Mouse (Mus musculus) embryonic facial prominence, embryonic 15.5 days (tissue): ENCODE measurements around the gene Nars2. TPM values are rescaled to one million over a fixed set of nuclear protein-coding genes. Genes with fewer than 3 reads are reported as not detected.

Experiments used
- ATAC-seq: fragments of 200-750 bp; cut with Nextera tagmentation; 2 replicates; pipeline ENCODE4 v1.8.0; 2017; ENCODE audit warnings: low read depth, moderate TSS enrichment; ENCODE audit not compliant: insufficient number of reproducible peaks, low FRiP score, low TSS enrichment
- H3K27ac ChIP-seq: fragments of 300-500 bp; sonication (generic); replicated peaks from 2 replicates; pipeline ENCODE4 v1.5.1; 2015; ENCODE audit warnings: mild to moderate bottlenecking, inconsistent platforms
- H3K27me3 ChIP-seq: fragments of 300-500 bp; sonication (generic); 2 replicates; pipeline ENCODE4 v1.6.1; 2015; ENCODE audit warnings: inconsistent platforms
- H3K36me3 ChIP-seq: fragments of 300-500 bp; sonication (generic); 2 replicates; pipeline ENCODE4 v1.6.1; 2015; ENCODE audit warnings: mild to moderate bottlenecking, inconsistent platforms
- H3K4me1 ChIP-seq: fragments of 300-500 bp; sonication (generic); 2 replicates; pipeline ENCODE4 v1.6.1; 2015; ENCODE audit warnings: inconsistent platforms
- H3K4me2 ChIP-seq: fragments of 300-500 bp; sonication (generic); replicated peaks from 2 replicates; pipeline ENCODE4 v1.6.1; 2015; ENCODE audit warnings: mild to moderate bottlenecking, inconsistent platforms
- H3K4me3 ChIP-seq: fragments of 300-500 bp; sonication (generic); replicated peaks from 2 replicates; pipeline ENCODE4 v1.5.1; 2015; ENCODE audit warnings: mild to moderate bottlenecking, inconsistent platforms
- H3K9ac ChIP-seq: fragments of 300-500 bp; sonication (generic); 2 replicates; pipeline ENCODE4 v1.6.1; 2015; ENCODE audit warnings: inconsistent platforms
- H3K9me3 ChIP-seq: fragments of 300-500 bp; sonication (generic); replicated peaks from 2 replicates; pipeline ENCODE4 v1.6.1; 2016; ENCODE audit warnings: inconsistent platforms
- WGBS: fragments of 180-500 bp; shearing (Covaris S2); methylation state at CpG from one replicate; pipeline ENCODE4 v1.1.7; 2015; 5-methylcytosine and 5-hydroxymethylcytosine counted together
- polyA plus RNA-seq: library from polyadenylated mRNA; unstranded; fragments of >200 nt; fragmentation: Nextera tagmentation; extraction: Ambion mirVana; gene quantifications from 2 replicates; pipeline ENCODE4 v1.2.1, GENCODE M21; 2015

Gene Nars2
- polyA plus RNA-seq, 1 experiment from 2014 or later: 20.5 TPM

DNA sequence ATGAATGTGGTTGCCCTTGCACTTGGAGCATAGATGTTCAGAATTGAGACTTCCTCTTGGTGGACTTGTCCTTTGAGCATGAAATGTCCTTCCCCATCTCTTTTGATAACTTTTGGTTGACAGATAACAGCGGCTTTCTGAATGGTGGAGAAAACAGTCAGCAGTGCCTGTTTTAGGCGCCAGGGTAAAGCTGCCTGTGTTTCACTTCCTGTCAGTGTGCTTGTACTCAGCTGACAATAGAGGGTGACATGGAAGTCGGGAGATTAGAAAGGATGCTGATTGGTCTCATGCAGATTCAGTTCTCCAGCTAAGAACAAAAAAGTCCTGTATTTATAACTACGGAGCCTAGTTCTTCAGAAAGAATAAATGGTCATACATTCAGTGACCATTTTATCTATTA lies 66.7 kb downstream of the Nars2 start:
- ATAC-seq: no peak
- no peak overlapping the region for H3K27ac ChIP-seq
- H3K4me1 ChIP-seq: no peaks in the 10 kb centered on the region
- H3K9ac ChIP-seq: no peak overlapping the region
- no peak overlapping the region for H3K4me2 ChIP-seq
- no peaks in the 10 kb centered on the region for H3K27me3 ChIP-seq
- H3K4me3 ChIP-seq: no peak overlapping the region
- 0 out of 2 replicates have a peak, but pooled peaks cover 5% of the 10 kb centered on the region for H3K9me3 ChIP-seq
- H3K36me3 ChIP-seq: no peaks in the 10 kb centered on the region
- WGBS: 72% methylated on average over 4 of the region's 4 CpGs

DNA sequence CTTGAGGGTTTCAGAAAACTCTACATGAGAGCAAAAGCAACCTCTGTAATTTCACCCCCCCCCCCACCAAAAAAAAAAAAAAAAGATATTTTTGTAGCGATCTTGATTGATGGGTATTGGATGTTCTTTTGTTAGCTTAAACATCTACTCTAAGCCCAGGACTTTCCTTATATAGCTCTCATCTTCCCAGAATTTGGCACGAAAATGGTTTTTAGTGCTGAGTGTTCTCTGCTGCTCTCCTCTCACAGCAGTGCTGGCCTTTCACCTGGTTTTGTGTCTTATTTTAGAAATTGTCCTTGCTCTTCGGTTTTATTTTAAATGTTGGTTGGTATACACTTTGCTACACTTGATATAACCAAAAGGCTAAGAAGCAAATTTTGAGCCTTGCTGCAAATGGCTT lies 67.1 kb downstream of the Nars2 start:
- H3K4me2 ChIP-seq: no peak overlapping the region
- no peaks in the 10 kb centered on the region for H3K36me3 ChIP-seq
- H3K27ac ChIP-seq: no peak overlapping the region
- no peak overlapping the region for H3K9ac ChIP-seq
- no peaks in the 10 kb centered on the region for H3K4me1 ChIP-seq
- H3K27me3 ChIP-seq: no peaks in the 10 kb centered on the region
- 0 out of 2 replicates have a peak, but pooled peaks cover 5% of the 10 kb centered on the region for H3K9me3 ChIP-seq
- no peak for ATAC-seq
- H3K4me3 ChIP-seq: no peak overlapping the region
- WGBS: 84% methylated on average over 3 of the region's 3 CpGs

DNA sequence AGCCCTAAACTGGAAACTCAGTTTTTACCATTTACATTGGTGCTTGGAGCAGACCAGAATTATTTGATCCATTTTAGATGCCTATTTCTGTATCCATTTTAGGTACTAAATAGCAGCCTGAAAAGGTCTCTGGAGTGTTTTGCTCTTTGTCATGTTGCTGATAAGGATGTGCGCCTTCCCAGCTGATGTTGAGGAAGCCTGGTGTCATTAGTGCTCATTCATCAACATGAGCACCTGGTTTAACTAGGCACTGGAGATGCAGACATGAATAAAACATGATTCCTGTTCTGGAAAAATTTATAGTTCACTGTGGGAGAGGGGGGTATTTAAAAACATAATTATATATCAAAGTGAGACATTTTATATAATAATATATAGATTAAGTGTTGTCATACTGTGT lies 68.0 kb downstream of the Nars2 start:
- Histone ChIP-seq H3K9me3 (0 out of 2 replicates have a peak, but pooled peaks cover 5% of the 10 kb centered on the region), H3K27ac (no peak overlapping the region), H3K27me3 (no peaks in the 10 kb centered on the region), H3K36me3 (no peaks in the 10 kb centered on the region), H3K4me1 (no peaks in the 10 kb centered on the region), H3K4me3 (no peak overlapping the region), H3K4me2 (no peak overlapping the region), H3K9ac (no peak overlapping the region)
- ATAC-seq: no peak
- WGBS: 86% methylated on average over 1 of the region's 1 CpGs

DNA sequence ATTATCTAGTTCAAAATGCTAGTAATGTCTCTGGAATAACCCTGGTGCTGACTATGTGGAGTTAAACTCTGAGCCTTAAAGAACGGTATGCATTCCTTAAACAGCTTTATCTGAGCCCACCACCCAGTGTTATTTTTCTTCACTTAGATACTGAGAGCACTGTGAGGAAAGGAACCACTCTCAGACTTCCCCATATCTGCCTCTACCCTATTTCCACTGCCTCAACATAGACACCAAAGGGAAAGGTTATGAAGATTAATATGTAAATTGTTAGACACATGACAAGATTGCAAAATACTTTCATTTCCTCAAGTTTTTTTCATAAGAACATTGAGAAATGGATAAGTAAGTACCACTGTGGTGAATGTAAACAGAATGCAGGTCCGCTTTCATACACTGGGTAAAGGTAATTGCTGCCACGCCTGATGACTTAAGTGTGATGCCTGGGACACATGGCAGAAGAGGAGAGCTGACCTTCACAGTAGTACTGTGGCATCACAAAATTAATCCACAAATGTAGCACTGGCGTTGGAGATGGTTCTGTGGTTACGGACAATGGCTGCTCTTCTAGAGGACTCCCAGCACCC lies 75.6 kb downstream of the Nars2 start:
- Histone ChIP-seq H3K9ac (no peak overlapping the region), H3K27me3 (no peaks in the 10 kb centered on the region), H3K4me3 (no peak overlapping the region), H3K9me3 (no peaks in the 10 kb centered on the region), H3K27ac (no peak overlapping the region), H3K4me1 (no peaks in the 10 kb centered on the region), H3K36me3 (no peaks in the 10 kb centered on the region), H3K4me2 (no peak overlapping the region)
- 90% methylated on average over 5 of the region's 5 CpGs for WGBS
- no peak for ATAC-seq

DNA sequence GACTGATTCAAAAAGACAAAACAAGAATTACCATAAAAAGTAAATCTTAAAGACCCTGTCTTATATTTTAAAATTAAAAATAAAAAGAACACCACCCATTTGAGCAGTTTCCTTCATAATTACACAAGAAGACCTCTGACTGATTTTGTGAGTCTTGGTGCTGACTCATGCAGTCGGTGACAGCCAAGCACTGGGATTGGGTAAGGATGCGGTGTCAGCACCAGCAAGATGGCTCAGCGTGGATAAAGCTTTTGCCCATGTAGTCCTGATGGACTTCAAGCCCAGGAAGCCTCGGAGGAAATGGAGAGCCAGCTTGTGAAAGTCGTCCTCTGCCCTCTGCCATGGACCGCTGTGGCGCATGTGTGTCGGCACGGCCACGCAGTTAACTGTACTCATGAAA lies 77.8 kb downstream of the Nars2 start:
- Histone ChIP-seq H3K4me3 (no peak overlapping the region), H3K27ac (no peak overlapping the region), H3K4me1 (no peaks in the 10 kb centered on the region), H3K36me3 (no peaks in the 10 kb centered on the region), H3K9ac (no peak overlapping the region), H3K9me3 (no peaks in the 10 kb centered on the region), H3K4me2 (no peak overlapping the region), H3K27me3 (no peaks in the 10 kb centered on the region)
- WGBS: 92% methylated on average over 10 of the region's 10 CpGs
- ATAC-seq: no peak

DNA sequence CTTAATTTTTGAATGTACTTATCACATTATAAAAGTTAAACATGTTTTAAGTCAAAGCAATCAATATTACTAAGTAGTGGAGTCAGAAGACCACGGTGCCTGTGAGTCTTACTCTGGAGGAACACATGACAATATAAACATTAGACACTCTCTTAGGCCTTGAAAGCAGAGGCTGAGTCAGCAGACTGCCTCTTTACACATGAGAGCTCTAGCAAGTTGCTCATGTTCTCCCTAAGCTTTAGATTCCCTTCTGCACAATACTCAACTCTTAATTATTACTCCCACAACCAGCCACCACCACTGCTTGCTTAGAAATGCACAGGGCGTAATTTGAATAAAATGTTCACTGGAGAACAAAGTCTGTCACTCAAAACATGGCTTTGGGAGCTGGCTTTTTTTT lies 81.1 kb downstream of the Nars2 start:
- Histone ChIP-seq H3K4me3 (no peak overlapping the region), H3K36me3 (no peaks in the 10 kb centered on the region), H3K4me1 (no peaks in the 10 kb centered on the region), H3K4me2 (no peak overlapping the region), H3K27ac (no peak overlapping the region), H3K27me3 (no peaks in the 10 kb centered on the region), H3K9ac (no peak overlapping the region), H3K9me3 (no peaks in the 10 kb centered on the region)
- no peak for ATAC-seq
- 68% methylated on average over 2 of the region's 2 CpGs for WGBS

DNA sequence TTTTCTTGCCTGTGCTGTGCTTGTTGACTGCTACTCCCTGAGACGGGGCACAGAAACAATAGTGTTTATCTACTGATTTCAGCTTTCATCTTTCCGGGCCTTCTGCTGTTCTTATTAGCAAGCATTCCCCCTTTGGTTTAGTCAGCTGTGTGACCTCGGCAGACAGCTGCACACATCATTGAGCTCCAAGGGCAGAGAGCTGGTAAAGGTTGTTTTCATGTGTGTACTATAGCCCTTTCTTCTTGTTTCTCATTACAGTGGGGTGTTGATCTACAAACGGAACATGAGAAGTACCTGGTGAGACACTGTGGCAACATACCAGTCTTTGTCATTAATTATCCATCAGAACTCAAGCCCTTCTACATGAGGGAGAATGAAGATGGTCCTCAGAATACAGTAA lies 88.3 kb downstream of the Nars2 start:
- Histone ChIP-seq H3K27me3 (no peaks in the 10 kb centered on the region), H3K4me2 (no peak overlapping the region), H3K9ac (no peak overlapping the region), H3K27ac (no peak overlapping the region), H3K9me3 (no peaks in the 10 kb centered on the region), H3K4me3 (no peak overlapping the region), H3K36me3 (no peaks in the 10 kb centered on the region), H3K4me1 (no peaks in the 10 kb centered on the region)
- 75% methylated on average over 4 of the region's 4 CpGs for WGBS
- ATAC-seq: no peak

DNA sequence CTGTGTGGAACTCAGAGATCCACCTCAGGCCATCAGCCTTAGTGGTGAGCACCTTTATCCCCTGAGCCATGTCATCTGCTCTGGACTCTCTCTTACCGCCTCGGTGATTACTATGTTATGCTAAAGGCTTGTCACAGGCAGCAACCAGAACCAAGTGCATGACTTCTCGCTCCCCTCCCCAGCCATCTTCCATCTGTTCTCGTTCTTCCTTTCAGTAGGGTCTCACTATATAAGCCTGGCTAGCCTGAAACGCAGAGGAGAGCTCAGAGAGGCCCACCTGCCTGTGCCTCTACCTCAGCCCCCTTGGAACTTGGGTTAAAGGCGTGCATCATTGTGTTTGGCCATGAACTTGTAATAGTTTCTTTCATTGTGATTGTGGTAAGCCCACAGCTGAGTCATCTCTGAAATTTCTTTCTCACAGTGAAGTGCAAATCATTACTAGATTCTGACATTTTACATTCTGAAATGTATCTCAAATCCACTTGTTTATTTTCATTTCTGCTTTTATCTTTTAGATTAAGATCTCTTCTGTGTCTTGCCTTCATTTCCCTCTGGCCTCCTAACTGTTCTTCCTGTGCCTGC lies 90.7 kb downstream of the Nars2 start:
- no peak overlapping the region for H3K27ac ChIP-seq
- H3K9ac ChIP-seq: no peak overlapping the region
- H3K4me3 ChIP-seq: no peak overlapping the region
- WGBS: 85% methylated on average over 6 of the region's 6 CpGs
- H3K4me2 ChIP-seq: no peak overlapping the region
- H3K9me3 ChIP-seq: no peaks in the 10 kb centered on the region
- no peak for ATAC-seq
- no peaks in the 10 kb centered on the region for H3K36me3 ChIP-seq
- no peaks in the 10 kb centered on the region for H3K27me3 ChIP-seq
- H3K4me1 ChIP-seq: no peaks in the 10 kb centered on the region

DNA sequence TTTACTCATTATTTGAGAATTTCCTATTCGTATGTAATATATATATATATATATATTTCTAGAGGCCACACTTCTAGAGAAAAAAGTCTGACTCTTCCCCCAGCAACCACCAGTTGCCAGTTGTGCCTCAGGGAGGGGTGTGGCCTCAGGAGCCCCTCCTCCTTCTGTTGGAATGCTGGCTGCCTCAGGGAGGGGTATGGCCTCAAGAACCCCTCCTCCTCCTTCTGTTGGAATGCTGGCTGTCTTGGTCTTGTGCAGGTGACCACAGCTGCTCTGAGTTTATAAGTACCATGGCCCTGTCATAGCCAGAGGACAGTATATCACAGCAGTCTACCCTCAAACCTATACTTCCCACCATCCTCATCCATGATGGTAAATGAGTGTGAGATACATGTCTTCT lies 91.7 kb downstream of the Nars2 start:
- no peak overlapping the region for H3K4me2 ChIP-seq
- ATAC-seq: no peak
- no peak overlapping the region for H3K9ac ChIP-seq
- 78% methylated on average over 1 of the region's 1 CpGs for WGBS
- no peak overlapping the region for H3K4me3 ChIP-seq
- no peak overlapping the region for H3K27ac ChIP-seq
- H3K9me3 ChIP-seq: no peaks in the 10 kb centered on the region
- no peaks in the 10 kb centered on the region for H3K36me3 ChIP-seq
- no peaks in the 10 kb centered on the region for H3K4me1 ChIP-seq
- H3K27me3 ChIP-seq: no peaks in the 10 kb centered on the region

DNA sequence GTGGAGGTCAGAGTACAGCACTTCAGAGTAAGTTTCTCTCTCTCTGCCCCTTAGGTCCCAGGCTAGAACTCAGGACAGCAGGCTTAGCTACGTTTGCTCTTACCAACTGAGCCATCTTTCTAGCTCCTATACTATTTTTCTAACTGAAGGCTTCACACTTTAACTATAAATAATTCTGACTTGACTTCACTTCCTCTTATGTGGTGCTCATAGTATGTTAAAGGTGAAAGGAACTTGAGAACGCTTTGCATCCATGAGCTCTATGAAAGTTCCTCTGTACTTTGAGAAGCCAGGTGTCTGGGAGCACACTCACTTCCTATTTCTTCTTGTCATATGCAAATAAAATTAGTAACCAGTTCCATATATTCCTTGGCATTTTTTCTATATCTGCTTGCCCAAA lies 109.7 kb downstream of the Nars2 start:
- Histone ChIP-seq H3K27me3 (no peaks in the 10 kb centered on the region), H3K4me1 (no peaks in the 10 kb centered on the region), H3K4me3 (no peak overlapping the region), H3K36me3 (peaks cover 7% of the 10 kb centered on the region; the same call in 1 of the 2 replicates), H3K9ac (no peak overlapping the region), H3K4me2 (no peak overlapping the region), H3K27ac (no peak overlapping the region), H3K9me3 (no peaks in the 10 kb centered on the region)
- ATAC-seq: no peak
- WGBS: 88% methylated on average over 2 of the region's 2 CpGs

DNA sequence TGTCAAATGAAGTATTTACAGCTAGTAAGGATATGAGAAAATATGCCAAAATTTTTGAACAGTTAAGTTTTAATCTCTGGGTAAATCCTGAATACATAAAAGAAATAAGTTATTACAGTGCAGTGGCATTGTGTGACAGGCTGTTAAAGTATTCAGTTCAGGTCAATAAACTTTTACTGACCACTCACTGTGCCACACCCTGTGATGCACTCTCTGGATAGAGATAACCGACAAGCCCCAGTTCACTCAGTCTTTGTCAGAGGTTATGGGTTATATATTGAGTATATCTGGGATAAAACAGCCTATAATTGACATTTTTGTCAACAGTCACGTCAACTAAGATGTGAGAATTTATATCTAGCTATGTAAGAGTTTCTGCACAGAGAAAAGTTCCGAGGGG lies 120.2 kb downstream of the Nars2 start:
- H3K27ac ChIP-seq: no peak overlapping the region
- ATAC-seq: no peak
- no peaks in the 10 kb centered on the region for H3K36me3 ChIP-seq
- H3K9me3 ChIP-seq: no peaks in the 10 kb centered on the region
- H3K27me3 ChIP-seq: no peaks in the 10 kb centered on the region
- H3K9ac ChIP-seq: no peak overlapping the region
- no peaks in the 10 kb centered on the region for H3K4me1 ChIP-seq
- H3K4me3 ChIP-seq: no peak overlapping the region
- H3K4me2 ChIP-seq: no peak overlapping the region
- 85% methylated on average over 3 of the region's 3 CpGs for WGBS

DNA sequence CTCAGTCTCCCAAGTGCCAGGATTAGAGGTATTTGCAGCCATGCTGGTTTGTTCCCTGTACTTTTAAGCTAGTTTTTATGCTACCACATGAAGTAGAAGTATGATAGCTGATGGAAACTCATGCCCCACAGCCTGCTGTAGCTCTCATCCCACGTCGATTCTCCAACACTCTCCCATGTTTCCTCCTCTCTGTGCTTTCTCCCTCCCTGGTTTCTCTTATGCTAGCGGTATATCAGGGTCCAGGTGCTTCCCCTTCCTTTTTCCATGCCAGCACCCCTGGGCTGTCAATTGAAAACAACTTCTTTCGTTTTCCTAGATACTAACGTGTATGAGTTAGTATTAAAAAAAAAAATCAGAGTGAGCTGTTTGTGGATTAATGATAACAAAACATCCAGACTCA lies 120.8 kb downstream of the Nars2 start:
- no peaks in the 10 kb centered on the region for H3K9me3 ChIP-seq
- 80% methylated on average over 5 of the region's 5 CpGs for WGBS

More for the DNA sequence above, 120.8 kb downstream of the Nars2 start:
- Histone ChIP-seq H3K36me3 (no peaks in the 10 kb centered on the region), H3K9ac (no peak overlapping the region), H3K27ac (no peak overlapping the region), H3K27me3 (no peaks in the 10 kb centered on the region), H3K4me1 (no peaks in the 10 kb centered on the region), H3K4me2 (no peak overlapping the region), H3K4me3 (no peak overlapping the region)
- no peak for ATAC-seq
